Mouse (Mus musculus): Measurements from ENCODE around the gene Gm43517. TPM values are rescaled to one million over a fixed set of nuclear protein-coding genes. Genes with fewer than 3 reads are reported as not detected.

Gene Gm43517
- total RNA-seq, 2 experiments from 2014 or later, result not detected

GRCm38 (mm10) chr12:49409833-49410232 is 24.9 kb downstream of the Gm43517 start:
- no peak for DNase-seq

- no peak for DNase-seq
These were observed 33.0 kb downstream of the Gm43517 start for GRCm38 (mm10) chr12:49417963-49418362.

Other genes with a start within 250 kb of the Gm43517 start
- gene Foxg1, start 2.5 kb upstream of the Gm43517 start, total RNA-seq (2021), result not detected

Data from gastrocnemius, postnatal 25 days (tissue).